Mouse (Mus musculus) layer of hippocampus, adult 6 months (tissue): ENCODE measurements around the gene Adgrl1. TPM values are rescaled to one million over a fixed set of nuclear protein-coding genes. Genes with fewer than 3 reads are reported as not detected.

Source experiments
- long read RNA-seq, 2 experiments: library from polyadenylated mRNA; unstranded; transcript quantifications; one replicate each; pipeline ENCODE4 v2.0.0; 2019 to 2020
- microRNA-seq: library from miRNA; unstranded; fragments of <30 nt; microRNA quantifications from one replicate; pipeline ENCODE4 v1.2.0, GENCODE M21; 2020
- polyA plus RNA-seq: library from polyadenylated mRNA; unstranded; fragments of <200 nt; fragmentation: Nextera tagmentation; gene quantifications from 2 replicates; pipeline ENCODE4 v1.2.3, GENCODE M21; 2021

Gene Adgrl1
- 16.6 and 20.0 TPM in 2 replicates for polyA plus RNA-seq
- long read RNA-seq, experiment 1, partial matches to known transcripts = 22 of 54 reads
- long read RNA-seq, experiment 1, other reads (novel, unspliced or antisense) = 32 of 54 reads
- long read RNA-seq, experiment 2, partial matches to known transcripts = 36 of 109 reads
- long read RNA-seq, experiment 2, other reads (novel, unspliced or antisense) = 73 of 109 reads

GRCm38 (mm10) chr8:83899363-83900252, at the start of gene Adgrl1:
Gene Adgrl1, plus strand, starts transcription at chr8:83900105.

GRCm38 (mm10) chr8:83955106-83955957, 55.4 kb downstream of the Adgrl1 start, which contains the start of the genes Gm10644 and Asf1b:
Gene Gm10644, minus strand, starts transcription at chr8:83955205.
Gene Asf1b, plus strand, starts transcription at chr8:83955507.

GRCm38 (mm10) chr8:83972150-83973120, 72.5 kb downstream of the Adgrl1 start, which contains the start of gene Prkaca:
Gene Prkaca, plus strand, starts transcription at chr8:83972993.

Small RNAs within 50 kb of the gene (microRNA-seq; reads per million reads assigned to microRNA genes)
- gene Gm44330 (not detected), gene Gm44450 (0.64 reads per million)

Other genes with a start within 250 kb of the Adgrl1 start
- gene Gipc1, start 247.4 kb upstream of the Adgrl1 start, polyA plus RNA-seq = 91.1 and 100 TPM in 2 replicates
- 0.21 and 0.26 TPM in 2 replicates for gene Ptger1, start 233.4 kb upstream of the Adgrl1 start, polyA plus RNA-seq
- gene Pkn1, start 200.9 kb upstream of the Adgrl1 start, polyA plus RNA-seq = 3.0 and 4.8 TPM in 2 replicates
- 20.6 TPM in 2 replicates for gene Ddx39, start 184.9 kb upstream of the Adgrl1 start, polyA plus RNA-seq
- 3.6 and 4.5 TPM in 2 replicates for gene Adgre5, start 158.8 kb upstream of the Adgrl1 start, polyA plus RNA-seq
- gene Gm10644, start 55.1 kb downstream of the Adgrl1 start, polyA plus RNA-seq = 0.57 and 0.84 TPM in 2 replicates
- 0.98 and 1.1 TPM in 2 replicates for gene Asf1b, start 55.4 kb downstream of the Adgrl1 start, polyA plus RNA-seq
- gene Prkaca, start 72.9 kb downstream of the Adgrl1 start, polyA plus RNA-seq = 81.4 and 111 TPM in 2 replicates
- gene Samd1, start 97.6 kb downstream of the Adgrl1 start, polyA plus RNA-seq = 1.2 and 1.9 TPM in 2 replicates
- 0.19 and 0.21 TPM in 2 replicates for gene 1700067K01Rik, start 101.4 kb downstream of the Adgrl1 start, polyA plus RNA-seq
- 1.8 and 2.0 TPM in 2 replicates for gene 2210011C24Rik, start 112.1 kb downstream of the Adgrl1 start, polyA plus RNA-seq
- 0.39 and 0.70 TPM in 2 replicates for gene Palm3, start 121.4 kb downstream of the Adgrl1 start, polyA plus RNA-seq
- 0.38 and 0.53 TPM in 2 replicates for gene Il27ra, start 142.5 kb downstream of the Adgrl1 start, polyA plus RNA-seq
- not detected in 2 replicates for gene Rln3, start 144.9 kb downstream of the Adgrl1 start, polyA plus RNA-seq
- 1.4 and 2.5 TPM in 2 replicates for gene Gm10643, start 165.0 kb downstream of the Adgrl1 start, polyA plus RNA-seq
- 1.4 and 1.6 TPM in 2 replicates for gene Rfx1, start 166.7 kb downstream of the Adgrl1 start, polyA plus RNA-seq
- gene Dcaf15, start 204.7 kb downstream of the Adgrl1 start, polyA plus RNA-seq = 1.8 and 2.8 TPM in 2 replicates
- 0.09 TPM in 1 of 2 replicates, not detected in the other for gene Podnl1, start 225.9 kb downstream of the Adgrl1 start, polyA plus RNA-seq
- gene Cc2d1a, start 247.8 kb downstream of the Adgrl1 start, polyA plus RNA-seq = 9.7 and 12.2 TPM in 2 replicates
- 1.2 and 1.5 TPM in 2 replicates for gene 4930432K21Rik, start 247.9 kb downstream of the Adgrl1 start, polyA plus RNA-seq